Mouse (Mus musculus) urinary bladder, postnatal 0 days (tissue): ENCODE results near the gene Phf6. TPM values are rescaled to one million over a fixed set of nuclear protein-coding genes. Genes with fewer than 3 reads are reported as not detected.

Experiments
- polyA plus RNA-seq: library from polyadenylated mRNA; unstranded; fragments of >200 nt; fragmentation: Nextera tagmentation; extraction: Ambion mirVana; gene quantifications from 2 replicates; pipeline ENCODE4 v1.2.1, GENCODE M21; 2015

Gene Phf6
- polyA plus RNA-seq: 7.7 and 10.5 TPM in 2 replicates

GRCm38 (mm10) chrX:52911587-52912371 lies at the start of gene Phf6:
Gene Phf6 (plus strand): TSS chrX:52912266.

GRCm38 (mm10) chrX:52987905-52988783 lies 76.1 kb downstream of the Phf6 start, which contains the start of gene Hprt:
Gene Hprt (plus strand): TSS chrX:52988137.

Other genes with a start within 250 kb of the Phf6 start
- 0.30 and 0.31 TPM in 2 replicates for gene Ccdc160, start 121.1 kb upstream of the Phf6 start, polyA plus RNA-seq
- 173 and 212 TPM in 2 replicates for gene Hprt, start 75.9 kb downstream of the Phf6 start, polyA plus RNA-seq